Mouse (Mus musculus): ENCODE data around the gene Tbc1d22a. TPM values are rescaled to one million over a fixed set of nuclear protein-coding genes. Genes with fewer than 3 reads are reported as not detected.

The Tbc1d22a gene
- total RNA-seq, 2 experiments from 2014 or later = 17.9 to 19.3 TPM

- DNase-seq = peak; percentile 48
- intact Hi-C loops (cut with DNase I) = no loop called here
These were observed 153.0 kb downstream of the Tbc1d22a start for GRCm38 (mm10) chr15:86367247-86367646.

- intact Hi-C loops (cut with DNase I) = no loop called here
- DNase-seq = no peak
These were observed 156.6 kb downstream of the Tbc1d22a start for GRCm38 (mm10) chr15:86370846-86371245.

- intact Hi-C loops (cut with DNase I) = no loop called here
- DNase-seq = no peak
These were observed 161.0 kb downstream of the Tbc1d22a start for GRCm38 (mm10) chr15:86375262-86375661.

- intact Hi-C loops (cut with DNase I) = no loop called here
- DNase-seq = no peak
These were observed 161.7 kb downstream of the Tbc1d22a start for GRCm38 (mm10) chr15:86375860-86376394.

GRCm38 (mm10) chr15:86383278-86383677 lies 169.0 kb downstream of the Tbc1d22a start:
- intact Hi-C loops (cut with DNase I) = no loop called here
- no peak for DNase-seq

GRCm38 (mm10) chr15:86385436-86385835 lies 171.2 kb downstream of the Tbc1d22a start:
- intact Hi-C loops (cut with DNase I) = no loop called here
- no peak for DNase-seq

- intact Hi-C loops (cut with DNase I) = no loop called here
These were observed 172.1 kb downstream of the Tbc1d22a start for GRCm38 (mm10) chr15:86386325-86386724.

GRCm38 (mm10) chr15:86388597-86388996 lies 174.3 kb downstream of the Tbc1d22a start:
- intact Hi-C loops (cut with DNase I) = no loop called here
- DNase-seq = no peak

More at GRCm38 (mm10) chr15:86386325-86386724, 172.1 kb downstream of the Tbc1d22a start:
- DNase-seq = no peak

- no peak for DNase-seq
- intact Hi-C loops (cut with DNase I) = no loop called here
These were observed 190.6 kb downstream of the Tbc1d22a start for GRCm38 (mm10) chr15:86404866-86405265.

GRCm38 (mm10) chr15:86405527-86405926 lies 191.3 kb downstream of the Tbc1d22a start:
- intact Hi-C loops (cut with DNase I) = no loop called here
- peak; percentile 54 for DNase-seq

GRCm38 (mm10) chr15:86409352-86409751 lies 195.1 kb downstream of the Tbc1d22a start:
- no peak for DNase-seq
- intact Hi-C loops (cut with DNase I) = no loop called here

- no peak for DNase-seq
- intact Hi-C loops (cut with DNase I) = no loop called here
These were observed 197.3 kb downstream of the Tbc1d22a start for GRCm38 (mm10) chr15:86411532-86412080.

GRCm38 (mm10) chr15:86415951-86416350 lies 201.7 kb downstream of the Tbc1d22a start:
- DNase-seq = no peak
- intact Hi-C loops (cut with DNase I) = no loop called here

- peak; percentile 40 for DNase-seq
- intact Hi-C loops (cut with DNase I) = no loop called here
These were observed 204.2 kb downstream of the Tbc1d22a start for GRCm38 (mm10) chr15:86418436-86418835.

- DNase-seq = peak; percentile 74
- intact Hi-C loops (cut with DNase I) = no loop called here
These were observed 205.4 kb downstream of the Tbc1d22a start for GRCm38 (mm10) chr15:86419620-86420019.

GRCm38 (mm10) chr15:86422858-86423257 lies 208.6 kb downstream of the Tbc1d22a start:
- no peak for DNase-seq
- intact Hi-C loops (cut with DNase I) = no loop called here

- intact Hi-C loops (cut with DNase I) = no loop called here
- no peak for DNase-seq
These were observed 209.6 kb downstream of the Tbc1d22a start for GRCm38 (mm10) chr15:86423884-86424283.

- no peak for DNase-seq
- intact Hi-C loops (cut with DNase I) = no loop called here
These were observed 210.7 kb downstream of the Tbc1d22a start for GRCm38 (mm10) chr15:86424971-86425370.

- no peak for DNase-seq
- intact Hi-C loops (cut with DNase I) = no loop called here
These were observed 212.2 kb downstream of the Tbc1d22a start for GRCm38 (mm10) chr15:86426364-86427000.

GRCm38 (mm10) chr15:86427439-86427838 lies 213.2 kb downstream of the Tbc1d22a start:
- no peak for DNase-seq
- intact Hi-C loops (cut with DNase I) = no loop called here

- no peak for DNase-seq
- intact Hi-C loops (cut with DNase I) = no loop called here
These were observed 214.2 kb downstream of the Tbc1d22a start for GRCm38 (mm10) chr15:86428496-86428895.

- intact Hi-C loops (cut with DNase I) = no loop called here
- no peak for DNase-seq
These were observed 215.6 kb downstream of the Tbc1d22a start for GRCm38 (mm10) chr15:86429766-86430335.

All from left cerebral cortex, postnatal 4 days (tissue).